Mouse (Mus musculus): ENCODE data around the gene Wars.

Wars gene

GRCm38 (mm10) chr12:108905620-108906302, 11.8 kb upstream of the Wars start:
- DNase-seq: no peak

- no peak for DNase-seq
Measured at GRCm38 (mm10) chr12:108904276-108904653, 10.3 kb upstream of the Wars start.

- peak; percentile 54 to 69 for DNase-seq
Measured at GRCm38 (mm10) chr12:108903600-108904275, 9.8 kb upstream of the Wars start.

- DNase-seq: peak; percentile 53
Measured at GRCm38 (mm10) chr12:108902940-108903339, 9.0 kb upstream of the Wars start.

- DNase-seq: no peak
Measured at GRCm38 (mm10) chr12:108901346-108901745, 7.4 kb upstream of the Wars start.

- peak in 1 of 2 experiments; percentile 60 for DNase-seq
Measured at GRCm38 (mm10) chr12:108896006-108896405, 2.0 kb upstream of the Wars start.

- DNase-seq: no peak
Measured at GRCm38 (mm10) chr12:108894432-108894816, 450 bp upstream of the Wars start.

- DNase-seq: peak in 1 of 2 experiments; percentile 51
Measured at GRCm38 (mm10) chr12:108892989-108893714, 822 bp downstream of the Wars start, which contains the start of gene Wdr25. Wdr25 (plus strand) TSS chr12:108893631.

- DNase-seq: no peak
Measured at GRCm38 (mm10) chr12:108888632-108889031, 5.3 kb downstream of the Wars start.

GRCm38 (mm10) chr12:108887077-108887476, 6.9 kb downstream of the Wars start:
- DNase-seq: no peak

- no peak for DNase-seq
Measured at GRCm38 (mm10) chr12:108885906-108886305, 8.1 kb downstream of the Wars start.

GRCm38 (mm10) chr12:108882776-108883175, 11.2 kb downstream of the Wars start:
- DNase-seq: no peak

GRCm38 (mm10) chr12:108881192-108881591, 12.8 kb downstream of the Wars start:
- DNase-seq: no peak

GRCm38 (mm10) chr12:108880606-108881005, 13.4 kb downstream of the Wars start:
- no peak for DNase-seq

GRCm38 (mm10) chr12:108879138-108879537, 14.8 kb downstream of the Wars start:
- no peak for DNase-seq

GRCm38 (mm10) chr12:108873122-108873521, 20.9 kb downstream of the Wars start:
- DNase-seq: peak in 1 of 2 experiments; percentile 53

GRCm38 (mm10) chr12:108869575-108869974, 24.4 kb downstream of the Wars start:
- peak in 1 of 2 experiments; percentile 30 for DNase-seq

GRCm38 (mm10) chr12:108865007-108865494, 28.9 kb downstream of the Wars start:
- DNase-seq: peak in 1 of 2 experiments; percentile 19

GRCm38 (mm10) chr12:108858486-108858885, 35.5 kb downstream of the Wars start:
- DNase-seq: no peak

GRCm38 (mm10) chr12:108857589-108858184, 36.3 kb downstream of the Wars start:
- peak; percentile 36 to 60 for DNase-seq

- no peak for DNase-seq
Measured at GRCm38 (mm10) chr12:108857109-108857508, 36.9 kb downstream of the Wars start.

GRCm38 (mm10) chr12:108856186-108856585, 37.8 kb downstream of the Wars start:
- no peak for DNase-seq

GRCm38 (mm10) chr12:108855081-108855480, 38.9 kb downstream of the Wars start:
- no peak for DNase-seq
